Mouse (Mus musculus): ENCODE results near the gene Harbi1. TPM values are rescaled to one million over a fixed set of nuclear protein-coding genes. Genes with fewer than 3 reads are reported as not detected.

Harbi1 gene
- polyA plus RNA-seq (2012; rRNA removed), result 8.1 and 9.2 TPM in 2 replicates
- polyA plus RNA-seq (2014; fragmentation: Nextera tagmentation; extraction: Ambion mirVana), result 15.0 and 17.8 TPM in 2 replicates

GRCm38 (mm10) chr2:91710272-91711234 is at the start of gene Harbi1, which contains the start of gene Atg13:
Gene Harbi1 (plus strand): TSS chr2:91710852.
Gene Atg13 (minus strand): TSS chr2:91710576.
- peaks cover 6% of the 10 kb centered on the region for H3K4me1 ChIP-seq (ENCODE audit: control insufficient read depth, insufficient read depth, low read length)
- peak within 1 kb of the TSS; percentile 81 for H3K27ac ChIP-seq (replicated peaks; ENCODE audit: low read depth, low read length)
- peak within 1 kb of the TSS; percentile 79 for H3K4me2 ChIP-seq (replicated peaks; ENCODE audit: low read depth, low read length, severe bottlenecking)
- peak; percentile 85; the same call in 1 of the 2 replicates for TF ChIP-seq POLR2A (IDR thresholded peaks at IDR 0.05; ENCODE audit: borderline replicate concordance, extremely low read depth, insufficient read depth, insufficient read length)
- WGBS, result under 1% methylated on average over 66 of the region's 66 CpGs
- H3K27me3 ChIP-seq (ENCODE audit: control insufficient read depth, insufficient read depth, low read length), result no peaks in the 10 kb centered on the region
- peak within 1 kb of the TSS; percentile 96 for H3K4me3 ChIP-seq (replicated peaks; ENCODE audit: low read length)
- H3K9me3 ChIP-seq (ENCODE audit: control insufficient read depth, low read length), result no peaks in the 10 kb centered on the region
- peak; percentile 91 for DNase-seq (ENCODE audit: low spot score)
- H3K36me3 ChIP-seq (ENCODE audit: control insufficient read depth, insufficient read depth, low read length), result peaks cover 4% of the 10 kb centered on the region; the same call in 1 of the 2 replicates
- peak within 1 kb of the TSS; percentile 85 for H3K9ac ChIP-seq (ENCODE audit: low read depth, low read length, severe bottlenecking)
- peak; percentile 98 for ATAC-seq (ENCODE audit: low FRiP score, low read depth)

GRCm38 (mm10) chr2:91660981-91661380 is 49.7 kb upstream of the Harbi1 start:
- Histone ChIP-seq H3K9ac (ENCODE audit: low read depth, low read length, severe bottlenecking) (no peak overlapping the region), H3K9me3 (ENCODE audit: control insufficient read depth, low read length) (no peaks in the 10 kb centered on the region), H3K27me3 (ENCODE audit: control insufficient read depth, insufficient read depth, low read length) (no peaks in the 10 kb centered on the region), H3K4me2 (replicated peaks; ENCODE audit: low read depth, low read length, severe bottlenecking) (no peak overlapping the region), H3K27ac (replicated peaks; ENCODE audit: low read depth, low read length) (no peak overlapping the region), H3K36me3 (ENCODE audit: control insufficient read depth, insufficient read depth, low read length) (peaks cover 86% of the 10 kb centered on the region), H3K4me1 (ENCODE audit: control insufficient read depth, insufficient read depth, low read length) (no peaks in the 10 kb centered on the region), H3K4me3 (replicated peaks; ENCODE audit: low read length) (no peak overlapping the region)
- DNase-seq (ENCODE audit: low spot score) (no peak), ATAC-seq (ENCODE audit: low FRiP score, low read depth) (no peak)
- no peak for TF ChIP-seq POLR2A (IDR thresholded peaks at IDR 0.05; ENCODE audit: borderline replicate concordance, extremely low read depth, insufficient read depth, insufficient read length)
- WGBS, result 92% methylated on average over 6 of the region's 6 CpGs

- Histone ChIP-seq H3K4me3 (replicated peaks; ENCODE audit: low read length) (no peak overlapping the region), H3K9me3 (ENCODE audit: control insufficient read depth, low read length) (no peaks in the 10 kb centered on the region), H3K9ac (ENCODE audit: low read depth, low read length, severe bottlenecking) (no peak overlapping the region), H3K27me3 (ENCODE audit: control insufficient read depth, insufficient read depth, low read length) (no peaks in the 10 kb centered on the region), H3K36me3 (ENCODE audit: control insufficient read depth, insufficient read depth, low read length) (peaks cover 87% of the 10 kb centered on the region), H3K4me1 (ENCODE audit: control insufficient read depth, insufficient read depth, low read length) (no peaks in the 10 kb centered on the region), H3K27ac (replicated peaks; ENCODE audit: low read depth, low read length) (no peak overlapping the region), H3K4me2 (replicated peaks; ENCODE audit: low read depth, low read length, severe bottlenecking) (no peak overlapping the region)
- TF ChIP-seq POLR2A (IDR thresholded peaks at IDR 0.05; ENCODE audit: borderline replicate concordance, extremely low read depth, insufficient read depth, insufficient read length), result no peak
- ATAC-seq (ENCODE audit: low FRiP score, low read depth) (no peak), DNase-seq (ENCODE audit: low spot score) (no peak)
Observed at GRCm38 (mm10) chr2:91664780-91665179, 45.9 kb upstream of the Harbi1 start.

GRCm38 (mm10) chr2:91666386-91666910 is 44.2 kb upstream of the Harbi1 start:
- no peak for DNase-seq (ENCODE audit: low spot score)
- H3K36me3 ChIP-seq (ENCODE audit: control insufficient read depth, insufficient read depth, low read length), result peaks cover 90% of the 10 kb centered on the region
- WGBS, result 95% methylated on average over 6 of the region's 6 CpGs

GRCm38 (mm10) chr2:91667747-91668146 is 42.9 kb upstream of the Harbi1 start:
- no peak for TF ChIP-seq POLR2A (IDR thresholded peaks at IDR 0.05; ENCODE audit: borderline replicate concordance, extremely low read depth, insufficient read depth, insufficient read length)
- ATAC-seq (ENCODE audit: low FRiP score, low read depth), result no peak
- H3K9me3 ChIP-seq (ENCODE audit: control insufficient read depth, low read length), result no peaks in the 10 kb centered on the region
- no peak for DNase-seq (ENCODE audit: low spot score)
- no peaks in the 10 kb centered on the region for H3K27me3 ChIP-seq (ENCODE audit: control insufficient read depth, insufficient read depth, low read length)
- H3K4me3 ChIP-seq (replicated peaks; ENCODE audit: low read length), result no peak overlapping the region
- H3K27ac ChIP-seq (replicated peaks; ENCODE audit: low read depth, low read length), result no peak overlapping the region
- H3K4me2 ChIP-seq (replicated peaks; ENCODE audit: low read depth, low read length, severe bottlenecking), result no peak overlapping the region
- H3K9ac ChIP-seq (ENCODE audit: low read depth, low read length, severe bottlenecking), result no peak overlapping the region
- no peaks in the 10 kb centered on the region for H3K4me1 ChIP-seq (ENCODE audit: control insufficient read depth, insufficient read depth, low read length)
- H3K36me3 ChIP-seq (ENCODE audit: control insufficient read depth, insufficient read depth, low read length), result peaks cover 81% of the 10 kb centered on the region
- WGBS, result 61% methylated on average over 2 of the region's 2 CpGs

More at GRCm38 (mm10) chr2:91666386-91666910, 44.2 kb upstream of the Harbi1 start:
- ATAC-seq (ENCODE audit: low FRiP score, low read depth), result no peak
- Histone ChIP-seq H3K9me3 (ENCODE audit: control insufficient read depth, low read length) (no peaks in the 10 kb centered on the region), H3K27ac (replicated peaks; ENCODE audit: low read depth, low read length) (no peak overlapping the region), H3K27me3 (ENCODE audit: control insufficient read depth, insufficient read depth, low read length) (no peaks in the 10 kb centered on the region), H3K9ac (ENCODE audit: low read depth, low read length, severe bottlenecking) (no peak overlapping the region), H3K4me3 (replicated peaks; ENCODE audit: low read length) (no peak overlapping the region), H3K4me1 (ENCODE audit: control insufficient read depth, insufficient read depth, low read length) (no peaks in the 10 kb centered on the region), H3K4me2 (replicated peaks; ENCODE audit: low read depth, low read length, severe bottlenecking) (no peak overlapping the region)
- TF ChIP-seq POLR2A (IDR thresholded peaks at IDR 0.05; ENCODE audit: borderline replicate concordance, extremely low read depth, insufficient read depth, insufficient read length), result no peak
